Mouse (Mus musculus) kidney, adult 11 months (tissue): ENCODE data around the gene Nek9.
A peak's percentile ranks its signal among the peaks of the same experiment; 100 is the strongest.

Experiments
- DNase-seq: peaks from one replicate; pipeline ENCODE4 v3.0.0; 2022

Gene Nek9

DNA sequence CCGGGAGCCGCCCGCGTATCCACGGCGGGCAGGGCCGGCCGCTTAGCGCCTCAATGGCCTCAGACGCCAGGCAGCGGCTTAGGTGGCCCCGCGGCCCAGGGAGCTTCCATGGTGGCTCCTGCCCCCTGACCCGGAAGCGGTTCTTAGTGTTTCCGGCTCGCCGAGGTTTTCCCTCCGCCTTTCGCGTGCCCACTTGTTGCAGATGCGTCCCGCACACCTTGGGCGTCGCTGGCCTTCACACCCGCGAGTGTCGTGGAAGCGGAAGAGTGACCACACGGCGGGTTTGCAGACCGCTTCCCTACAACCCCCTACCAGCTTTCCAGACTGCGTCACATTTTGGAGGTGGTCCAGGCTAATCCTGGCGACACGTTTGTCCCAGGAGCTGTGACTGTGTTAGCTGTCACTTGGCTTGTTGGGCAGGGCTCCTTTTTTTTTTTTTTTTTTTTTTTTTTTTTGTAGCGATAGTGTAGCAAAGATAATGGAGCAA, at the start of gene Nek9:
Nek9 (minus strand) TSS at position 120 of the 487 bp plus-strand sequence.
- DNase-seq = peak; percentile 89

GRCm38 (mm10) chr12:85385995-85386375, 46.8 kb upstream of the Nek9 start:
- no peak for DNase-seq

GRCm38 (mm10) chr12:85385329-85385994, 46.3 kb upstream of the Nek9 start:
- no peak for DNase-seq

GRCm38 (mm10) chr12:85382761-85383680, 43.9 kb upstream of the Nek9 start:
- DNase-seq = no peak

DNA sequence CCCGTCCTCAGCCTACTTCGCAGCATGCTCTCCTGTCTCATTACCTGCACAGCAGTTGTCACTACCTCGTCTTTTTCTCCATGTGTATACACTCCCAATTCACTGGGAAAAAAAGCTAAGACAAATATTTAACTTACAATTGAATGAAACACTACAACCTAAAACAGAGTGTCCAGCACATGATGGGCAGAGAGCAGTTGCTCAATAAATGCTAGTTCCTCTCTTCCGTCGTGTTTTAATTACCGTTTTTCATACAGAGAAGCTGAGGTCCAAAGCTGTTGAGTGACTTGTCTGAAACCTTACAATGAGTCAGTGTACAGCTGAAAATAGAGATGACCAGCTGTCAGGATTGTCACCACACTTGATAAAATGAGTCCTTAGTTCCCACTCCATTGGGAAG, 42.4 kb upstream of the Nek9 start:
- no peak for DNase-seq

- DNase-seq = no peak
Observed at GRCm38 (mm10) chr12:85380942-85381341, 41.8 kb upstream of the Nek9 start.

DNA sequence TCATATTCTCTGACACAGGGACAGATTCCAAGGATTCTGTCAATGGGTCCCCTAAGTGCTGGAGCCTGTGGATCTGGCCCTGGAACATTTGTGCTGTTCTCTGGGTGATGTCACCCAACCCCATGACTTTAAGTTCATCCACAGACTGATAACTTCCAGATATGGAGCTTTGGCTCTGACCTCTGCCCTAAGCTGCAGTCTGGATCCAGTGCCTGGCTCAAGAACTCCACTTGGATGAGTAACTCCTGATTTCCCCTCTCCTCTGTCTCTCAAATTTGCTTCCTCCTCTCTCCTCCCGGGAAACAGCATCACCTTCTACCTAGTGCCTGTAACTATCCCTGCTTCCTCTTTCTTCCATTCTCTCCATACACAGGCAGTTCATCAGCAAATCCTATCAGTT, 41.1 kb upstream of the Nek9 start:
- no peak for DNase-seq

GRCm38 (mm10) chr12:85378271-85378670, 39.1 kb upstream of the Nek9 start:
- no peak for DNase-seq

DNA sequence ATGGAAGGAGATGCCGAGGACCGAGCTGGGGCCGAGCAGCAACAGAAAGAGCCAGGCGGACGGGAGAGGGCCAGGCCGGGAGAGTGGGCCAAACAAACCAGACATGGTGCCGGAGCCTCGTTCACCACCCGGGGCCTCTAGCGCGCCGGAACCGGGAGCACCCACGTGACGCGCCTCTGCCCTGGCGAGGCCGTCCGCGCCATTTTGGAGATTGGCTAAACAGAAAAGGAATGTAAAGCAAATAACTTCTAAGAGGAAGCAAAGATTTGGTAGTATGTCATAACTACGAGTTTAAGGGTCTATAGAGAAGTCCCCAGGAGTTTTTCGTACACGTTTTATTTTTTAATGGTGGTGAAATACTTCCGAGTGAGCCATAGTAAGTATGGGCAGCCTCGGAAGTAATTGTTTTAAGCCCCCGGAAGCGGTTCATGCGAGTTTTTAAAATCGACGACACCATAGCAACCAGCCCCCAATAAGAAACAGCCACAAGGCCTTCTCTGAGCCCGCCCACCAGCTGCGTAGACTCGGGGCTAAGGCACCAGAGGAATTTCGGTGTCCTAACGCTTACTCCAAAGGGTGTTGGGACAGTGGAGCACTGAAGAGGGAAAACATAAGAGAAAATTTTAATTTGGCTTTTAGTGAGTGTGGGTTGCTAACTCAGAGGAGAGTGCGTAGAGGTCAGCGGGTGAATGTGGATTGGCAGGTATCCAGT, 35.6 kb upstream of the Nek9 start, which contains the start of gene Tmed10:
Tmed10 (minus strand) TSS at position 287 of the 712 bp plus-strand sequence.
- peak; percentile 93 for DNase-seq

GRCm38 (mm10) chr12:85373591-85374560, 34.7 kb upstream of the Nek9 start:
- peak; percentile 70 for DNase-seq

GRCm38 (mm10) chr12:85372068-85372665, 33.0 kb upstream of the Nek9 start:
- no peak for DNase-seq

DNA sequence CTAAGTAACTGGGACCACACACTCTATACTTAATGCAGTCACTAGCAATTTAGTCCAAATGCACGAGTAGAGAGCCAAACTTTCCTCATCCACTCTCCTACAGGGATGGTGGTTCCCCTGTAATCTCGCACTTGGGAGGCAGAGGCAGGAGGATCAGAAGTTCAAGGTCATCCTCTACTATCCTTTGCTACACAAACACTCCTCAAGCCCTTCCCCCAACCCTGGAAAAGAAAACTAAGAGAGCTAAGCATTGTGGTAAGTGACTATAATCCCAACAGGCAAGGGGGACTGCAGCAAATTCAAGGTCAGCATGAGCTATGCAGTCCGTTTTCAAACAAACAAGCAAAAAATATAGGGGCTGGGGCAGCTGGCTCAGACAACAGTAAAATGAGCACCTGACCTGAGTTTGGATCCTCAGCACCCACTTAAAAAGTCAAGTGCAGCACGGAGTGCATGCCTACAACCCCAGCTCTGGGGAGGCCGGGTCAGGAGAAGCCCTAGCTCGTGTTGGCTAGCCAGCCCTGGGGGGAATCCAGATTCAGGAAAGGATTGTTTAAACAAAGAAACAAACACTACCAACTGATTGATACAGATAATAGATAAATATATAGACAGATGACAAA, 29.4 kb upstream of the Nek9 start:
- no peak for DNase-seq

- DNase-seq = no peak
Observed at GRCm38 (mm10) chr12:85366271-85366670, 27.1 kb upstream of the Nek9 start.

GRCm38 (mm10) chr12:85362510-85362909, 23.3 kb upstream of the Nek9 start:
- no peak for DNase-seq

GRCm38 (mm10) chr12:85361580-85361979, 22.4 kb upstream of the Nek9 start:
- DNase-seq = no peak

GRCm38 (mm10) chr12:85361165-85361564, 22.0 kb upstream of the Nek9 start:
- no peak for DNase-seq

DNA sequence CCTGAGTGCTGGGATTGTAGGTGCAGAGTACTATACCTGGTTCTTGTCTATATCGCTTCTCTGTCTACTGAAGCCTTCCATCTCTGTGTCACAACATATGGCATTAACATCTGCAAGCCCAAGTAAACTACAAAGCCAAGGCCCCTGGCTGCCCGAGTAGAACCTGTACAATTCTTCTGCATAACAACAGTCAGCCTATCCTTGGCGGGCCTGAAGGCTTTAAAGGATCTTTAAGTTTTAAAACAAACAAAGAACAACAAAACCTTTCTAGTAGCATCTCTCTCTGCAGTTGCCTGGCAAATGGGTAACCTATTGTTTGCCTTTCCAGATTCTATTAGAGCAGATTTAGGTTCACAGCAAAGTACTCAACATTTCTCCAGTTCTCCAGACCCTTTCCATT, 14.9 kb upstream of the Nek9 start:
- no peak for DNase-seq

DNA sequence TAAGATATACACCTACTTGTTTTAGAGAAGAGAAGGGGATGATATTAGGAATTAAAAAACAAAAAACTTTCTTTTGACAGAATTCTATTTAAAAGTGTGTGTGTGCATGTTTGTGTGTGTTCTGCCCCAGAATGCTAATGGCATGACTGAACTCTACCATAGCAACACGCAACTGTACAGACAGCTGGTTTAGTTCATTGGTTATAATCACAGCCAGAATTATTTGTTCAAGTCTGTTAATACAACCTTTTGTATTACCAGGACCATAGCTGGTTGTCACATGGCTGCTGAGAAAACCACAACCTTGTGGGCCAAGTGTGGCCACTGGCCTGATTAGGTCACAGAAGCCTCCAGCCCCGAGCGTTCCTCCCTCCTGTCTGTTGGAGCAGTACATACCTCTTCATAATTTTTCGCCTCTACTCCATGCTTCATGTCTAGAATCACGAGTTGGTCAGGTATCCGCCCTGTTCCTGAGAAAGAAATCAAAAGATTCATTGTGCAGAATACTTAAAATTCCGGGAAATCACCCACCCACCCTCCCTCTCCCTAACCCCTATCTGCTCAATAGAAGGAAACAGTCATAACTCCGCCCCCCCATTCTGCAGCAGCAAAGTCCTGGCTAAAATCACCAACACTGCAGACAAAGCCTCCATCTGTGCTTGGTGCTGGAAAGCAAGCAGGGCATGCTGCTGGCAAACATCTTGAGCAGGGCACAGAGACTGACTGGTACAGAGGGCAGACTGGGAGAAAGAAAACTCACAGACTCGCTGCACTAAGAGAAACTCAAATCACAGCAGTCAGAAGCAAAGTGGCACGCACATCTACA, 11.5 kb upstream of the Nek9 start:
- DNase-seq = no peak

DNA sequence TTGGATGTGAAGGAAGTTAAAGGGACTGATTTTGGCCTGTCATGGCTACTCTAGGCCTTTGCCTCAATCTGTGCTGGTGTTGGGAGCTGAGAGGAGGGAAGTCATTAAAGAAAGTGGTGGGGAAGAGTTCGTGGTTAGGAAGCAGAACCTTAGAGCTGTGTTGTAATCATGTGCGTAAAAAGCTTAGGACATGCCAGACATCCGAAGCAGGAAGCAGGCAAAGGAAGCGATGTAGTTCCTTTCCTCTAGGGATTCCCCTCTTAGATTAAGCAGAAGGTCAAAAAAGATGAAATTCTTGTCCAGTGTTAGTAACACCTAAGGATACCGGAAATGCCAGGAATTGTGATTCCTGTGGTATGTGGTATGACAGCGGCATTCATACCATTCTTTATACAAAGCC, 9.2 kb upstream of the Nek9 start:
- DNase-seq = peak; percentile 17

- peak; percentile 49 for DNase-seq
Observed at GRCm38 (mm10) chr12:85347196-85347595, 8.0 kb upstream of the Nek9 start.
